Mouse (Mus musculus) embryonic fibroblast, embryonic 13.5 days (primary cell): ENCODE measurements around the gene Myoz2.

Source experiments
- CTCF ChIP-seq: IDR thresholded peaks from 2 replicates; pipeline ENCODE4 v1.5.1; 2011; ENCODE audit warnings: mild to moderate bottlenecking, control low read depth, low read length, moderate library complexity, borderline replicate concordance; ENCODE audit not compliant: insufficient read depth
- POLR2A ChIP-seq: IDR thresholded peaks from 2 replicates; pipeline ENCODE4 v1.6.1; 2011; ENCODE audit warnings: low read depth, mild to moderate bottlenecking, control low read depth, low read length, moderate library complexity

DNA sequence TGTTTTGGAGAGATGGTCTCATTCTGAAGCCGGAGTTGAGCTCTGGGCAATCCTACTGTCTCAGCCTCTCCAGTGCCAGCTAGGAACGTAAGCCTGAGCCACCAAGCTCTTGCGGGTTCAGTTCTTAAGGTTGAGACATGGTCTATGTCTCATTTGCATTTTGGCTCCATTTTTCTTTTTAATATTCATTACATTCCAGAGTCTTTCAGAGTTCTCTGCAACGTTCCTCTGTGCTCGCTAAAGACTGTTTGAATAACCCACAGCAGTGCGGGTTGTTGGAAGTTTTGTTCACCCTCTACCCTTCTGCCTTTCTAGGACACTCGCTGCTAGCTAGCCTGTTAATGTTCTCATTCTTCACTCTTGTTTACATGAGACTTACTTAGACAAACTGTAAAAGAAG is 46.1 kb upstream of the Myoz2 start:
- TF ChIP-seq POLR2A (no peak), CTCF (no peak)
